Mouse (Mus musculus): ENCODE measurements around the gene Thbs3. TPM values are rescaled to one million over a fixed set of nuclear protein-coding genes. Genes with fewer than 3 reads are reported as not detected.

Thbs3 gene
- polyA plus RNA-seq, 1 experiment from 2014 or later: 1.3 TPM

DNA sequence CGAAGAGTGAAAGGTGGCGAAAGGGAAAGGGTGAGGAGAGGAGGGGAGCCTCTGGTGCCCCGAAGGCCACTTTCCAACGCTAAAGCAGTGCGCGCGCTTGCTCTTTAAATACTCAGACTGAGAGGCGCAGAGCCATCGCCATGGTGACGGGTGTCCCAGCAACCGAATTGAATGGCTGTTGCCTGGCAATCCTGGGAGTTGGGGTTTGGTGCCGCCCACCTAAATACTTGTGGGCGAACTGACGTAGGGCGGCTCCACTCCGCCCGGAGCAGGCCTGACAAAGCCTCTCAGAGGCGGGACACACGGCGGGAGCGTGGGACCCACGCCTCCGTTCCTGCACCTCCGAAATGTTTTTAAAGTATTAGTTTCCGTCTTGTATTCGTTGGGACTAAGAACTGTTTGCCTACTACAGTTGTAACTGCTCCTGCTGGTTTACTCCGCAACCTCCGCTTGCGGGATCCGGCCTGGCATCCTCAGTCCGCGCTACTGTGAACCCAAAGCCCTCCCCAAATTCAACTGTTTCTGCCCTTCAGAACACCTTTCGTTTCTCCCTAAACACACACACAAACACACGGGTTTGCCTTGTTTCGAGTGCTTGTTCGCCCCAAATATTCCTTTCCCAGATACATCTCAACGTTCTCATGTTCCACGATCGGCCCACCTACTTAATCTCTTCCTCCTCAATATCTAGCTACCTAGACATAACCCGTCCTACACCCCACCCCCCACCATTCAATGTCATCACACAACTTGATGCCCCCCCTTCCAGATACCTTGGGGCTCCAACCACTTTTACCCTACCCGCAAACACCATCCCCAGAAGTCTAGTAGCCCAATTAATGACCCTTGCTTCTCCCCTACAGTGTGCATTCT, 12.6 kb downstream of the Thbs3 start:
- peak; percentile 66 for DNase-seq
- Histone ChIP-seq H3K9me3 (ENCODE audit: low read length) (no peaks in the 10 kb centered on the region), H3K9ac (replicated peaks) (no peak overlapping the region; the same call in 1 of the 2 replicates), H3K4me3 (ENCODE audit: low read depth, low read length) (peak overlapping the region; percentile 57), H3K36me3 (replicated peaks; ENCODE audit: insufficient read depth, low read length) (no peaks in the 10 kb centered on the region), H3K27ac (ENCODE audit: low read depth) (no peak overlapping the region), H3K27me3 (ENCODE audit: insufficient read depth, low read length) (peaks cover 48% of the 10 kb centered on the region), H3K4me1 (ENCODE audit: insufficient read depth) (peaks cover 10% of the 10 kb centered on the region), H3K4me2 (ENCODE audit: low read depth, low read length) (peak overlapping the region; percentile 81)
- ATAC-seq: peak; percentile 40
- TF ChIP-seq EP300 (IDR thresholded peaks at IDR 0.05; ENCODE audit: low read depth) (no peak), CTCF (IDR thresholded peaks at IDR 0.05; ENCODE audit: low read depth) (no peak)
- WGBS (ENCODE audit: insufficient replicate concordance): 6% methylated on average over 41 of the region's 41 CpGs

DNA sequence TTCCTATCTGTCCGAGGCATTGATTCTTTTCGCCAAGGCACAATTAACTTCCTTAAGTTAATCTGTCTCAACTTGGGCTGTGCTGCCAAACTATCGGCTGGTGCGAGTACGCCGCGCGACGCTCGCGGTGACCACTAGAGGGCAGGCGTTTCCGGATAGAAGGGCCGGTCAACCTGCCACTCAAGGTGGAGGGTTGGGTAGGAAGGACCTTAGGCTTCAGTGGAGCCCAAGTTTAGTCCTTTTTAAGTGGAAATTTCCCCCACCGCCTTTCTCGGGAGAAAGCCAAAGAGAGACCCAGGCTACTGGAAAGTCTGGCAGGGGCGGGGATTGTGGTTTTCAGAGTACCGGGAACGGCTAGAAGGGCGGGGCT, 13.2 kb downstream of the Thbs3 start:
- no peak overlapping the region for H3K27ac ChIP-seq (ENCODE audit: low read depth)
- no peaks in the 10 kb centered on the region for H3K36me3 ChIP-seq (replicated peaks; ENCODE audit: insufficient read depth, low read length)
- peaks cover 48% of the 10 kb centered on the region for H3K27me3 ChIP-seq (ENCODE audit: insufficient read depth, low read length)
- TF ChIP-seq EP300 (IDR thresholded peaks at IDR 0.05; ENCODE audit: low read depth) (no peak), CTCF (IDR thresholded peaks at IDR 0.05; ENCODE audit: low read depth) (peak; percentile 96)
- H3K4me2 ChIP-seq (ENCODE audit: low read depth, low read length): peak overlapping the region; percentile 81
- peak; percentile 79 for ATAC-seq
- peaks cover 10% of the 10 kb centered on the region for H3K4me1 ChIP-seq (ENCODE audit: insufficient read depth)
- H3K4me3 ChIP-seq (ENCODE audit: low read depth, low read length): peak overlapping the region; percentile 57
- no peaks in the 10 kb centered on the region for H3K9me3 ChIP-seq (ENCODE audit: low read length)
- under 1% methylated on average over 20 of the region's 20 CpGs for WGBS (ENCODE audit: insufficient replicate concordance)
- peak; percentile 91 for DNase-seq
- H3K9ac ChIP-seq (replicated peaks): peak overlapping the region; percentile 50

DNA sequence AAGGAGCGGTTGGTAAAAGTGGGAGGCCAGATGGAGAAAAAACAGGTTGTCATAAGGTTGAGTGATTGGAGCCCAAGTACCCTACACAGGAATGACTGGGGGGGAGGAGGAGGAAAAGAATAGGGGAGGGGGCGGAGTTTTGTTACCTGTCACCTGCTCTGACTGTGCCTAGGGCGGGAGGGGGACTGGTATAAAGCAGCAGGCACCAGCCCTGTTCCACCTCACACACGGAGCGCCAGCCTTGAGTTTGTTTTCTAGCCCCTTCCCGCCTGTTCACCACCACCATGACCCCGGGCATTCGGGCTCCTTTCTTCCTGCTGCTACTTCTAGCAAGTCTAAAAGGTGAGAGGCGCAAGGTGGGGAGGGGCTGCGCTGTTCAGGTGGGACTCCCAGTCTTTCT, 13.9 kb downstream of the Thbs3 start, which contains the start of gene Muc1:
TSS of gene Muc1 (plus strand) at position 222 of the 400 bp plus-strand sequence.
- Histone ChIP-seq H3K4me1 (ENCODE audit: insufficient read depth) (peaks cover 16% of the 10 kb centered on the region), H3K9ac (replicated peaks) (peak within 1 kb of the TSS; percentile 50), H3K36me3 (replicated peaks; ENCODE audit: insufficient read depth, low read length) (no peaks in the 10 kb centered on the region), H3K4me2 (ENCODE audit: low read depth, low read length) (peak within 1 kb of the TSS; percentile 81), H3K4me3 (ENCODE audit: low read depth, low read length) (peak within 1 kb of the TSS; percentile 57), H3K9me3 (ENCODE audit: low read length) (no peaks in the 10 kb centered on the region), H3K27me3 (ENCODE audit: insufficient read depth, low read length) (peaks cover 48% of the 10 kb centered on the region), H3K27ac (ENCODE audit: low read depth) (no peak within 1 kb of the TSS)
- DNase-seq (no peak), ATAC-seq (no peak)
- 41% methylated on average over 10 of the region's 10 CpGs for WGBS (ENCODE audit: insufficient replicate concordance)
- TF ChIP-seq EP300 (IDR thresholded peaks at IDR 0.05; ENCODE audit: low read depth): no peak

DNA sequence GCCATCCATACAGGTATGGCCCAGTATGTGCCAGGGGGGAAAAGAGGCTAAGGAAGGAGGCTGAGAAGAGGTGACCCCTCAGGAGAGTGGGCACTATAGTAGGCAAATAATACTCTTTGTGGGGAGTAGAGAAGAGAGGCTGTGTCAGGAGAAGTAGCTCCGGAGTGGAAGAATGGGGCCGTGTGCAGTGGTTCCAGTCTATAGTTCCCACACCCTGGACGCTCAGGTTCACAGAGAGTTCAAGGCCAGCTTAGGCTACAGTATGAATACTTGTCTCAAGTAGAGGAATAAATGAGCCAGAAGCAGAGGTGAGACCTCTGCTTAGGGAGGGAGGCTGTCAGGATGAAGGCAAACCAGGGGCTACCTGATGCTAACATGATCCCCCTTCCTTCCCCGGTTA, 14.3 kb downstream of the Thbs3 start:
- no peak overlapping the region for H3K9ac ChIP-seq (replicated peaks)
- H3K4me1 ChIP-seq (ENCODE audit: insufficient read depth): peaks cover 16% of the 10 kb centered on the region
- TF ChIP-seq EP300 (IDR thresholded peaks at IDR 0.05; ENCODE audit: low read depth) (no peak), CTCF (IDR thresholded peaks at IDR 0.05; ENCODE audit: low read depth) (no peak)
- H3K27ac ChIP-seq (ENCODE audit: low read depth): no peak overlapping the region
- H3K27me3 ChIP-seq (ENCODE audit: insufficient read depth, low read length): peaks cover 48% of the 10 kb centered on the region
- no peak for DNase-seq
- 70% methylated on average over 4 of the region's 4 CpGs for WGBS (ENCODE audit: insufficient replicate concordance)
- H3K9me3 ChIP-seq (ENCODE audit: low read length): no peaks in the 10 kb centered on the region
- ATAC-seq: no peak
- no peak overlapping the region for H3K4me3 ChIP-seq (ENCODE audit: low read depth, low read length)
- no peaks in the 10 kb centered on the region for H3K36me3 ChIP-seq (replicated peaks; ENCODE audit: insufficient read depth, low read length)
- H3K4me2 ChIP-seq (ENCODE audit: low read depth, low read length): no peak overlapping the region

DNA sequence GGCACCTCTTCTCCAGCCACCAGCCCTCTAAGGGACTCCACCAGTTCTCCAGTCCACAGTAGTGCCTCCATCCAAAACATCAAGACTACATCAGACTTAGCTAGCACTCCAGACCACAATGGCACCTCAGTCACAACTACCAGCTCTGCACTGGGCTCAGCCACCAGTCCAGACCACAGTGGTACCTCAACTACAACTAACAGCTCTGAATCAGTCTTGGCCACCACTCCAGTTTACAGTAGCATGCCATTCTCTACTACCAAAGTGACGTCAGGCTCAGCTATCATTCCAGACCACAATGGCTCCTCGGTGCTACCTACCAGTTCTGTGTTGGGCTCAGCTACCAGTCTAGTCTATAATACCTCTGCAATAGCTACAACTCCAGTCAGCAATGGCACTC, 15.6 kb downstream of the Thbs3 start:
- Histone ChIP-seq H3K4me1 (ENCODE audit: insufficient read depth) (peaks cover 16% of the 10 kb centered on the region), H3K36me3 (replicated peaks; ENCODE audit: insufficient read depth, low read length) (no peaks in the 10 kb centered on the region), H3K4me3 (ENCODE audit: low read depth, low read length) (no peak overlapping the region), H3K27ac (ENCODE audit: low read depth) (no peak overlapping the region), H3K4me2 (ENCODE audit: low read depth, low read length) (no peak overlapping the region), H3K9ac (replicated peaks) (no peak overlapping the region), H3K27me3 (ENCODE audit: insufficient read depth, low read length) (peaks cover 39% of the 10 kb centered on the region), H3K9me3 (ENCODE audit: low read length) (no peaks in the 10 kb centered on the region)
- TF ChIP-seq EP300 (IDR thresholded peaks at IDR 0.05; ENCODE audit: low read depth): no peak
- TF ChIP-seq CTCF (IDR thresholded peaks at IDR 0.05; ENCODE audit: low read depth): no peak
- 53% methylated on average over 2 of the region's 2 CpGs for WGBS (ENCODE audit: insufficient replicate concordance)
- DNase-seq (no peak), ATAC-seq (no peak)

DNA sequence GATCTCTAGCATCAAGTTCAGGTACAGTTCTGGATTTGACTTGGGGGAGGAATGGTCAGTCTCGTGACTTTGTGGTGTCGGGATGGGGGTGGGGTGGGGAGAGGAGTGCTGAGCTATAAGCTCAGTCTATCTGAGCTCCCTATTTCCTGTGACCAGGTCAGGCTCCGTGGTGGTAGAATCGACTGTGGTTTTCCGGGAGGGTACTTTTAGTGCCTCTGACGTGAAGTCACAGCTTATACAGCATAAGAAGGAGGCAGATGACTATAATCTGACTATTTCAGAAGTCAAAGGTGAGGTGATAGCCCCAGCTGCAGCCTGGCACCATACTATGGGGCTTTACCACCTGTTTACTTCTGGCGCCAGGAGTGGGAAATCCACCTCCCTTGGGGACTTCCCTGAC, 16.4 kb downstream of the Thbs3 start:
- WGBS (ENCODE audit: insufficient replicate concordance): 32% methylated on average over 7 of the region's 7 CpGs
- Histone ChIP-seq H3K4me1 (ENCODE audit: insufficient read depth) (peaks cover 16% of the 10 kb centered on the region), H3K27ac (ENCODE audit: low read depth) (no peak overlapping the region), H3K9me3 (ENCODE audit: low read length) (no peaks in the 10 kb centered on the region), H3K9ac (replicated peaks) (no peak overlapping the region), H3K4me2 (ENCODE audit: low read depth, low read length) (no peak overlapping the region), H3K36me3 (replicated peaks; ENCODE audit: insufficient read depth, low read length) (no peaks in the 10 kb centered on the region), H3K4me3 (ENCODE audit: low read depth, low read length) (no peak overlapping the region), H3K27me3 (ENCODE audit: insufficient read depth, low read length) (peaks cover 32% of the 10 kb centered on the region)
- TF ChIP-seq EP300 (IDR thresholded peaks at IDR 0.05; ENCODE audit: low read depth) (no peak), CTCF (IDR thresholded peaks at IDR 0.05; ENCODE audit: low read depth) (no peak)
- ATAC-seq: no peak
- no peak for DNase-seq
